Mouse (Mus musculus) megakaryocyte, embryonic 14.5 days (primary cell): ENCODE measurements at regions not wholly inside any gene's neighbourhood (a gene's known extent, or its start where the extent isn't known, plus 50 kb on each side); places are given as distances from the start of the nearest gene placed in this dataset.

Source experiments
- H3K27me3 ChIP-seq: replicated peaks from 2 replicates; pipeline ENCODE3; 2012; ENCODE audit warnings: inconsistent platforms
- H3K36me3 ChIP-seq: replicated peaks from 2 replicates; pipeline ENCODE3; 2012; ENCODE audit warnings: low read length, inconsistent platforms, mixed read lengths
- H3K4me1 ChIP-seq: 2 replicates; pipeline ENCODE4 v1.6.1; 2012; ENCODE audit warnings: inconsistent platforms
- H3K4me3 ChIP-seq: replicated peaks from 2 replicates; pipeline ENCODE3; 2012; ENCODE audit warnings: moderate library complexity, mild to moderate bottlenecking, inconsistent platforms
- H3K9me3 ChIP-seq: 2 replicates; pipeline ENCODE4 v1.6.1; 2012; ENCODE audit warnings: inconsistent platforms
- FLI1 ChIP-seq: IDR thresholded peaks from 2 replicates; pipeline ENCODE4 v1.6.1; 2012; ENCODE audit warnings: low read length, inconsistent platforms, mixed read lengths
- GATA1 ChIP-seq: IDR thresholded peaks from 3 replicates; pipeline ENCODE4 v1.6.1; 2012; ENCODE audit warnings: mixed read lengths, low read length, inconsistent platforms, borderline replicate concordance

GRCm38 (mm10) chr3:128087163-128087562 lies 191.0 kb upstream of the Fam241a start:
- Histone ChIP-seq H3K4me3 (no peak overlapping the region), H3K9me3 (peaks cover 3% of the 10 kb centered on the region; the same call in 1 of the 2 replicates), H3K4me1 (no peaks in the 10 kb centered on the region), H3K36me3 (no peaks in the 10 kb centered on the region), H3K27me3 (no peaks in the 10 kb centered on the region)
- no peak for TF ChIP-seq GATA1
- no peak for TF ChIP-seq FLI1

DNA sequence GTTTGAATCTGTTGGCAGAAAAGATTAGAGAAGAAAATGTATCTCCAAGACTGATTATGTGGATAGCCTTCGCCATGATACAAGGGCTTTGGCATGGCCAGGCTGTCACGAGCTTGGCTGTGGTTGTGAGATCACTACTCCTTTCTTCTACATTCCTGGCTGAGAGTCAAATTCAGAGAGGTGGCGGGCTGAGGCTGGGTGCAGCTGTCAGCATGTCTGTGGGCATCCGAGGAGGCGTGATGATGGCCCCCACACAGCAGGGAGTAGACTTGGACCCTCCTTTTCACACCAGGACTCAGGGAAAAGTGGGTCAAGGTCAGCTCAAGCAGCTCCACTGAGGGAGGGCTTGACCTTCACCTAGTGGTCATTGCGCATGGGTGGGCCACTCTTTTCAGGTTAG lies 186.3 kb upstream of the Fam241a start:
- Histone ChIP-seq H3K4me3 (no peak overlapping the region), H3K27me3 (no peaks in the 10 kb centered on the region), H3K9me3 (peaks cover 10% of the 10 kb centered on the region), H3K4me1 (no peaks in the 10 kb centered on the region), H3K36me3 (no peaks in the 10 kb centered on the region)
- TF ChIP-seq GATA1 (no peak), FLI1 (no peak)

DNA sequence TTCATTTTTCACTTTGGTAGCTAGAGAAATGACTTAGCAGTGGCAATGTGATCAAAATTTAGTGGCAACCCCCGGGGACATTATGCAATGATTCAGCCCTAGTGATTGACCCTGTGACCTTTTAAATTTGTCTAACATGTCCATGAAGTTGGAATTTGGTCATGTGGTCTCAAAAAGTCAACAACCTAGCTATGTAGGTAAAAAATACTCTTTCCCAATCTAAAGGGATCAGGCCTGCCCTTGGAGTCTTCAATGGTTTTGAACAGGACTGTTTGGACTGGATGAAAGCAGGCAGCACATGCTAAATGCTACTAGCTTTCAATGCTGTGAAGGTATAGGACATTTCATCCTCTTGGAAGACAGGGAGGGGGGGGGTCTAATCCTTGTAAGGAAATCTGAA lies 185.3 kb upstream of the Fam241a start:
- TF ChIP-seq GATA1, result no peak
- no peak for TF ChIP-seq FLI1
- no peaks in the 10 kb centered on the region for H3K4me1 ChIP-seq
- H3K9me3 ChIP-seq, result peaks cover 10% of the 10 kb centered on the region
- H3K36me3 ChIP-seq, result no peaks in the 10 kb centered on the region
- H3K4me3 ChIP-seq, result no peak overlapping the region
- no peaks in the 10 kb centered on the region for H3K27me3 ChIP-seq

- peaks cover 4% of the 10 kb centered on the region; the same call in 1 of the 2 replicates for H3K9me3 ChIP-seq
- TF ChIP-seq FLI1 (no peak), GATA1 (no peak)
- H3K27me3 ChIP-seq, result no peaks in the 10 kb centered on the region
- H3K36me3 ChIP-seq, result no peaks in the 10 kb centered on the region
- no peak overlapping the region for H3K4me3 ChIP-seq
- H3K4me1 ChIP-seq, result no peaks in the 10 kb centered on the region
These were observed 171.7 kb upstream of the Fam241a start for GRCm38 (mm10) chr3:128067861-128068260.

- H3K27me3 ChIP-seq, result no peaks in the 10 kb centered on the region
- H3K4me1 ChIP-seq, result no peaks in the 10 kb centered on the region
- H3K36me3 ChIP-seq, result no peaks in the 10 kb centered on the region
- TF ChIP-seq GATA1, result no peak
- no peak for TF ChIP-seq FLI1
- H3K4me3 ChIP-seq, result no peak overlapping the region
- H3K9me3 ChIP-seq, result 0 out of 2 replicates have a peak, but pooled peaks cover 3% of the 10 kb centered on the region
These were observed 157.9 kb upstream of the Fam241a start for GRCm38 (mm10) chr3:128054031-128054430.

DNA sequence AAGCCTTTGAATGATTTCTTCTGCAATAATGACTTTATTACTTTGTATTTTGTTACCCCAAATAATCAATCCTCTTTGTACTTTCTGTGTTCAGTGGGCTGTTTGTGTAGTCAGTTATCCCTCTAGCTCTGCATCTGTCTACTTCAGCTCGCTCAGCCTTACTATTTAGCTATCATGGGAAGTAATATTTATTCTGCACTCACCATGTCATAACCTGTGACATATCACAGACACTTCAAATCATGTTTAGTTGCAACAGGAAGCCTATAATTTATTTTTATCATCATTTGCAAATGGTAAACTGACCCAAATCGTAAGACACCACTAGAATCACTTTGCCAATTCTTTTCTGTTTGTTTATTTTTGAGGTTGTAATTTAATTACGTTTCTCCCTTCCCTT lies 147.6 kb upstream of the Fam241a start:
- Histone ChIP-seq H3K36me3 (no peaks in the 10 kb centered on the region), H3K27me3 (no peaks in the 10 kb centered on the region), H3K4me1 (no peaks in the 10 kb centered on the region), H3K4me3 (no peak overlapping the region), H3K9me3 (peaks cover 9% of the 10 kb centered on the region; the same call in 1 of the 2 replicates)
- TF ChIP-seq FLI1 (no peak), GATA1 (no peak)

GRCm38 (mm10) chr3:128040407-128041115 lies 144.4 kb upstream of the Fam241a start:
- H3K27me3 ChIP-seq, result no peaks in the 10 kb centered on the region
- no peaks in the 10 kb centered on the region for H3K4me1 ChIP-seq
- no peak overlapping the region for H3K4me3 ChIP-seq
- H3K9me3 ChIP-seq, result peaks cover 9% of the 10 kb centered on the region; the same call in 1 of the 2 replicates
- no peak for TF ChIP-seq GATA1
- TF ChIP-seq FLI1, result no peak
- no peaks in the 10 kb centered on the region for H3K36me3 ChIP-seq

GRCm38 (mm10) chr3:128039185-128039584 lies 143.1 kb upstream of the Fam241a start:
- Histone ChIP-seq H3K4me1 (no peaks in the 10 kb centered on the region), H3K9me3 (peaks cover 2% of the 10 kb centered on the region; the same call in 1 of the 2 replicates), H3K36me3 (no peaks in the 10 kb centered on the region), H3K27me3 (no peaks in the 10 kb centered on the region), H3K4me3 (no peak overlapping the region)
- no peak for TF ChIP-seq FLI1
- no peak for TF ChIP-seq GATA1

DNA sequence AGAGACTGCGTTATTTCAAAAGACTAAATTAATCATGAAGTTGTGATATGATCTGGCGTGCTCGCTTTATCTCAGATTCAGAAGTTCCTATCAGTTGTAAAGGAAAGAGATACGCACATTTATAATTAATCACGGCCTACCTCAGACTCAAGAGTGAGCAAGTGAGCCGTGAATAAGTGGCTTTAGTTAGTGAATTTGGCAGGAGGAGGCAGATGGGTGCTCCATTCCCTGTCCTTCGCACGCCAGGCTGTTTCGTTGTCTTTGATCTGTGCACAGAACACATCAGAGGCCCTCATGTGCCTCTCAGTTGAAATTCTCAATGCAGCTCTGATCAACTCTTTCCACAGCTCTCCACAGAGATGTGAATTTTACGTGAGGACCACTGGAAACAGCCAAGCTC lies 140.4 kb upstream of the Fam241a start:
- Histone ChIP-seq H3K4me1 (no peaks in the 10 kb centered on the region), H3K36me3 (no peaks in the 10 kb centered on the region), H3K4me3 (no peak overlapping the region), H3K27me3 (no peaks in the 10 kb centered on the region), H3K9me3 (peaks cover 2% of the 10 kb centered on the region; the same call in 1 of the 2 replicates)
- TF ChIP-seq FLI1 (no peak), GATA1 (no peak)

GRCm38 (mm10) chr3:128030352-128030751 lies 134.2 kb upstream of the Fam241a start:
- Histone ChIP-seq H3K4me1 (no peaks in the 10 kb centered on the region), H3K4me3 (no peak overlapping the region), H3K27me3 (no peaks in the 10 kb centered on the region), H3K36me3 (no peaks in the 10 kb centered on the region), H3K9me3 (peaks cover 2% of the 10 kb centered on the region; the same call in 1 of the 2 replicates)
- TF ChIP-seq GATA1 (no peak), FLI1 (no peak)

DNA sequence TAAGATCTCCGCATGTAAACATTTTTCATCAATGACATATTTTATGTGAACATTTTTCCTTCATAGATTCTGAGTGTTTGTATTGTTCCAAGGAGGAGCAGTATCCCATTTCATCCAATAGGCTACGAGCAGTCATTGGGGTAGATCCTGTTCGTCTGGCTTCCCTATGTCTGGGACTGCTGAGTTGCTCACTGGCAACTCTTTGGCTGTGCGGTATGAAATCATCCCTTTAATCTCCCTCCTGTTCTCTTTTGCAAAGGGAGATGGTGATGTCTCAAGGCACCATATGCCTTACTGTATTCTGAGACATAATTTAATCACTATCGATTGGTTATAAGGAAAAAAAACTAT lies 133.4 kb upstream of the Fam241a start:
- Histone ChIP-seq H3K36me3 (no peaks in the 10 kb centered on the region), H3K9me3 (peaks cover 5% of the 10 kb centered on the region; the same call in 1 of the 2 replicates), H3K27me3 (no peaks in the 10 kb centered on the region)

More for the DNA sequence above, 133.4 kb upstream of the Fam241a start:
- Histone ChIP-seq H3K4me3 (no peak overlapping the region), H3K4me1 (no peaks in the 10 kb centered on the region)
- TF ChIP-seq FLI1 (no peak), GATA1 (no peak)
